Mouse (Mus musculus) midbrain, embryonic 16.5 days (tissue): Measurements from ENCODE around the gene Macrod2. TPM values are rescaled to one million over a fixed set of nuclear protein-coding genes. Genes with fewer than 3 reads are reported as not detected.
A peak's percentile ranks its signal among the peaks of the same experiment; 100 is the strongest.

ENCODE experiments used
- ATAC-seq: fragments of 200-750 bp; cut with Nextera tagmentation; 2 replicates; pipeline ENCODE4 v1.8.0; 2017; ENCODE audit warnings: moderate TSS enrichment
- H3K27ac ChIP-seq: fragments of 300-500 bp; sonication (generic); 2 replicates; pipeline ENCODE4 v1.5.1; 2014; ENCODE audit warnings: mild to moderate bottlenecking, low read length, mixed read lengths
- H3K27me3 ChIP-seq: fragments of 300-500 bp; sonication (generic); 2 replicates; pipeline ENCODE4 v1.6.1; 2014; ENCODE audit warnings: low read depth, low read length, mixed read lengths; ENCODE audit not compliant: control insufficient read depth, insufficient read depth
- H3K36me3 ChIP-seq: fragments of 300-500 bp; sonication (generic); 2 replicates; pipeline ENCODE4 v1.6.1; 2014; ENCODE audit warnings: mild to moderate bottlenecking, low read length, moderate library complexity, mixed read lengths; ENCODE audit not compliant: control insufficient read depth, insufficient read depth
- H3K4me1 ChIP-seq: fragments of 300-500 bp; sonication (generic); 2 replicates; pipeline ENCODE4 v1.6.1; 2014; ENCODE audit warnings: mild to moderate bottlenecking, low read length, mixed read lengths; ENCODE audit not compliant: control insufficient read depth, insufficient read depth
- H3K4me2 ChIP-seq: fragments of 300-500 bp; sonication (generic); 2 replicates; pipeline ENCODE4 v1.6.1; 2014; ENCODE audit warnings: mild to moderate bottlenecking, low read length, mixed read lengths
- H3K4me3 ChIP-seq: fragments of 300-500 bp; sonication (generic); 2 replicates; pipeline ENCODE4 v1.5.1; 2014; ENCODE audit warnings: low read depth, mild to moderate bottlenecking, low read length, moderate library complexity, mixed read lengths
- H3K9ac ChIP-seq: fragments of 300-500 bp; sonication (generic); 2 replicates; pipeline ENCODE4 v1.6.1; 2014; ENCODE audit warnings: low read depth, low read length, mixed read lengths
- H3K9me3 ChIP-seq: fragments of 300-500 bp; sonication (generic); replicated peaks from 2 replicates; pipeline ENCODE4 v1.6.1; 2014; ENCODE audit warnings: mild to moderate bottlenecking, low read length, mixed read lengths; ENCODE audit not compliant: control insufficient read depth, poor library complexity, severe bottlenecking
- WGBS: fragments of 180-500 bp; shearing (Covaris S2); extraction: QIAGEN DNeasy Blood & Tissue Kit; methylation state at CpG from one replicate; pipeline ENCODE4 v1.1.7; 2014; 5-methylcytosine and 5-hydroxymethylcytosine counted together
- polyA plus RNA-seq: library from polyadenylated mRNA; unstranded; fragments of >200 nt; fragmentation: Nextera tagmentation; extraction: Ambion mirVana; gene quantifications from 2 replicates; pipeline ENCODE4 v1.2.1, GENCODE M21; 2015

Macrod2 gene
- polyA plus RNA-seq, 1 experiment from 2014 or later, result 96.9 TPM

GRCm38 (mm10) chr2:140826241-140826640, 431.1 kb downstream of the Macrod2 start:
- Histone ChIP-seq H3K27ac (no peak overlapping the region), H3K9me3 (no peaks in the 10 kb centered on the region)
- WGBS, result 88% methylated on average over 2 of the region's 2 CpGs

GRCm38 (mm10) chr2:140828859-140829258, 433.8 kb downstream of the Macrod2 start:
- Histone ChIP-seq H3K4me3 (no peak overlapping the region), H3K27ac (no peak overlapping the region), H3K27me3 (no peaks in the 10 kb centered on the region), H3K9ac (no peak overlapping the region), H3K4me2 (no peak overlapping the region), H3K9me3 (no peaks in the 10 kb centered on the region), H3K36me3 (no peaks in the 10 kb centered on the region), H3K4me1 (no peaks in the 10 kb centered on the region)
- WGBS, result 92% methylated on average over 5 of the region's 5 CpGs
- no peak for ATAC-seq

More at GRCm38 (mm10) chr2:140826241-140826640, 431.1 kb downstream of the Macrod2 start:
- ATAC-seq, result no peak
- no peak overlapping the region for H3K9ac ChIP-seq
- no peak overlapping the region for H3K4me2 ChIP-seq
- no peaks in the 10 kb centered on the region for H3K27me3 ChIP-seq
- H3K36me3 ChIP-seq, result no peaks in the 10 kb centered on the region
- H3K4me1 ChIP-seq, result no peaks in the 10 kb centered on the region
- H3K4me3 ChIP-seq, result no peak overlapping the region

- no peaks in the 10 kb centered on the region for H3K36me3 ChIP-seq
- ATAC-seq, result no peak
- H3K27me3 ChIP-seq, result no peaks in the 10 kb centered on the region
- no peak overlapping the region for H3K27ac ChIP-seq
- H3K9ac ChIP-seq, result no peak overlapping the region
- 47% methylated on average over 3 of the region's 3 CpGs for WGBS
- H3K9me3 ChIP-seq, result no peaks in the 10 kb centered on the region
- H3K4me2 ChIP-seq, result no peak overlapping the region
- no peaks in the 10 kb centered on the region for H3K4me1 ChIP-seq
- H3K4me3 ChIP-seq, result no peak overlapping the region
Measured at GRCm38 (mm10) chr2:140830086-140830485, 435.0 kb downstream of the Macrod2 start.

- H3K36me3 ChIP-seq, result no peaks in the 10 kb centered on the region
- H3K4me2 ChIP-seq, result 0 out of 2 replicates have a peak overlapping the region, but pooled peaks have one; percentile 6
- peaks cover 11% of the 10 kb centered on the region for H3K4me1 ChIP-seq
- WGBS, result 6% methylated on average over 2 of the region's 2 CpGs
- no peak overlapping the region for H3K27ac ChIP-seq
- no peaks in the 10 kb centered on the region for H3K27me3 ChIP-seq
- H3K9me3 ChIP-seq, result no peaks in the 10 kb centered on the region
- H3K9ac ChIP-seq, result no peak overlapping the region
- no peak overlapping the region for H3K4me3 ChIP-seq
- 0 out of 2 replicates have a peak, but pooled peaks have one; percentile 21 for ATAC-seq
Measured at GRCm38 (mm10) chr2:140839371-140839770, 444.3 kb downstream of the Macrod2 start.

GRCm38 (mm10) chr2:140839880-140840279, 444.8 kb downstream of the Macrod2 start:
- Histone ChIP-seq H3K4me3 (no peak overlapping the region), H3K9me3 (no peaks in the 10 kb centered on the region), H3K36me3 (no peaks in the 10 kb centered on the region), H3K9ac (no peak overlapping the region), H3K27ac (no peak overlapping the region), H3K4me2 (no peak overlapping the region), H3K27me3 (no peaks in the 10 kb centered on the region), H3K4me1 (peaks cover 11% of the 10 kb centered on the region)
- 33% methylated on average over 3 of the region's 3 CpGs for WGBS
- ATAC-seq, result peak; percentile 93

- H3K36me3 ChIP-seq, result no peaks in the 10 kb centered on the region
- no peaks in the 10 kb centered on the region for H3K9me3 ChIP-seq
- no peak overlapping the region for H3K27ac ChIP-seq
- H3K4me2 ChIP-seq, result no peak overlapping the region
- no peaks in the 10 kb centered on the region for H3K27me3 ChIP-seq
- no peak overlapping the region for H3K4me3 ChIP-seq
- H3K9ac ChIP-seq, result no peak overlapping the region
- WGBS, result 83% methylated on average over 5 of the region's 5 CpGs
- no peak for ATAC-seq
- peaks cover 11% of the 10 kb centered on the region for H3K4me1 ChIP-seq
Measured at GRCm38 (mm10) chr2:140844030-140844429, 448.9 kb downstream of the Macrod2 start.

- Histone ChIP-seq H3K36me3 (no peaks in the 10 kb centered on the region), H3K9ac (no peak overlapping the region), H3K4me1 (no peaks in the 10 kb centered on the region), H3K4me2 (no peak overlapping the region), H3K27ac (no peak overlapping the region), H3K27me3 (no peaks in the 10 kb centered on the region), H3K9me3 (no peaks in the 10 kb centered on the region), H3K4me3 (no peak overlapping the region)
- ATAC-seq, result no peak
- 97% methylated on average over 5 of the region's 5 CpGs for WGBS
Measured at GRCm38 (mm10) chr2:140847817-140848428, 452.8 kb downstream of the Macrod2 start.

- ATAC-seq, result no peak
- 74% methylated on average over 9 of the region's 9 CpGs for WGBS
Measured at GRCm38 (mm10) chr2:140853538-140853937, 458.4 kb downstream of the Macrod2 start.

GRCm38 (mm10) chr2:140861356-140861755, 466.2 kb downstream of the Macrod2 start:
- WGBS, result 75% methylated on average over 1 of the region's 1 CpGs
- H3K36me3 ChIP-seq, result no peaks in the 10 kb centered on the region

More at GRCm38 (mm10) chr2:140853538-140853937, 458.4 kb downstream of the Macrod2 start:
- no peaks in the 10 kb centered on the region for H3K36me3 ChIP-seq
- no peaks in the 10 kb centered on the region for H3K9me3 ChIP-seq
- H3K27ac ChIP-seq, result no peak overlapping the region
- H3K9ac ChIP-seq, result no peak overlapping the region
- H3K27me3 ChIP-seq, result no peaks in the 10 kb centered on the region
- H3K4me3 ChIP-seq, result no peak overlapping the region
- H3K4me2 ChIP-seq, result no peak overlapping the region
- no peaks in the 10 kb centered on the region for H3K4me1 ChIP-seq

More at GRCm38 (mm10) chr2:140861356-140861755, 466.2 kb downstream of the Macrod2 start:
- no peaks in the 10 kb centered on the region for H3K27me3 ChIP-seq
- no peaks in the 10 kb centered on the region for H3K9me3 ChIP-seq
- no peak overlapping the region for H3K27ac ChIP-seq
- no peak overlapping the region for H3K4me2 ChIP-seq
- no peak overlapping the region for H3K9ac ChIP-seq
- H3K4me3 ChIP-seq, result no peak overlapping the region
- no peak for ATAC-seq
- H3K4me1 ChIP-seq, result no peaks in the 10 kb centered on the region
